Mouse (Mus musculus): ENCODE measurements around the gene Edf1. TPM values are rescaled to one million over a fixed set of nuclear protein-coding genes. Genes with fewer than 3 reads are reported as not detected.

The Edf1 gene
- total and polyA plus RNA-seq, 3 experiments = 110 to 222 (median 211) TPM

DNA sequence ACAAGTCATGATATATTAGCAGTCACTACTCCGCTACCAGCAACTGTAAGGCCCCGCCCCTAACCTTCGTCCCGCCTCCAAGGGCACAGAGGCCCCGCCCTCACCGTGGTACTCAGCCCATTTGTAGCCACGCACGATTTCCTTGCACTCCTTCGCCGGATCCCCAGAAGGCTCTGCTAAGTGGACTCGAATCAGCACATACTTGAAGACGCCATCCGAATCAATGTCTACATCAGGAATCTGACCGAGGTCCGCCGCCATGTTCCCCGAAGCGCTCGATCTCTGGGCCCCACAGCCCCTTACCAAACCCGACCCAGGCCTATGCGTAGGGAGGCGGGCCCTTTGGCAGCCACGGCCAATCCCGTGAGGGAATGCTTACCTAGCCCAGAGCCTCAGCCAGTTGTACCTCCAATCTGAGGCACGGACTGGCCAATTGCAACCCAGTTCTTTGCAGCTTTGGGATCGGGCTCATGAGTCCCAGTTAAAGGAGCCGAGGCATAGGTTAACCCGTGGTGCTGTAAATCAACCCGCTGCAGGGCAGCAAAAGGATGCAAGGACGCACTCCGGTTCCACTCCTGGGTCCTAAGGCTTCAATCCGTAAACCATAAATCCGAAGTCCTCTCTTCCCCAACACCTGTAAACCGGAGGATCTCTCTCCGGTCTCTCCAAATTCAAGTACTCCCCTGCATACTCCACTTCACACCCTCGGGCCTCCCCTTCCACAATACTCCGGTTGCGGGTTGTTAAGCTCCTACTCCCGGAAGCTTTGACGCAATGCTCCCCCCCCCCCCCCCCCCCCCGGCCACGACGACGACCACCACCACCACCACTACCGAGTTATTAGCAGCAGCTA lies 17.2 kb downstream of the Edf1 start, which contains the start of the genes Mamdc4 and Phpt1:
Gene Mamdc4 (minus strand): TSS at position 267 of the 853 bp plus-strand sequence.
Gene Phpt1 (minus strand): TSS at position 646 of the 853 bp plus-strand sequence.
- no peaks in the 10 kb centered on the region for H3K36me3 ChIP-seq (ENCODE audit: control insufficient read depth, insufficient read depth, low read length)
- intact Hi-C loops (cut with DNase I) = no loop called here
- H3K27ac ChIP-seq = peak within 1 kb of the TSS; percentile 98
- H3K27me3 ChIP-seq (ENCODE audit: control insufficient read depth, insufficient read depth, low read length) = peaks cover 25% of the 10 kb centered on the region
- peaks cover 1% of the 10 kb centered on the region for H3K4me1 ChIP-seq (ENCODE audit: control insufficient read depth, insufficient read depth, low read length)
- H3K9ac ChIP-seq (ENCODE audit: low read depth, low read length) = peak within 1 kb of the TSS; percentile 88
- DNase-seq = peak; percentile 97 to 98
- no peaks in the 10 kb centered on the region for H3K79me2 ChIP-seq (replicated peaks; ENCODE audit: control insufficient read depth, insufficient read depth, low read length)
- H3K4me3 ChIP-seq = peak within 1 kb of the TSS; percentile 88
- TF ChIP-seq POLR2A (IDR thresholded peaks at IDR 0.05; ENCODE audit: insufficient read depth, low read depth, low read length) (peak; percentile 81), CTCF (IDR thresholded peaks at IDR 0.05) (no peak), EP300 (IDR thresholded peaks at IDR 0.05; ENCODE audit: insufficient read depth, low read depth, low read length) (peak; percentile 41; the same call in 1 of the 2 replicates)
- WGBS = 1% methylated on average over 43 of the region's 45 CpGs

DNA sequence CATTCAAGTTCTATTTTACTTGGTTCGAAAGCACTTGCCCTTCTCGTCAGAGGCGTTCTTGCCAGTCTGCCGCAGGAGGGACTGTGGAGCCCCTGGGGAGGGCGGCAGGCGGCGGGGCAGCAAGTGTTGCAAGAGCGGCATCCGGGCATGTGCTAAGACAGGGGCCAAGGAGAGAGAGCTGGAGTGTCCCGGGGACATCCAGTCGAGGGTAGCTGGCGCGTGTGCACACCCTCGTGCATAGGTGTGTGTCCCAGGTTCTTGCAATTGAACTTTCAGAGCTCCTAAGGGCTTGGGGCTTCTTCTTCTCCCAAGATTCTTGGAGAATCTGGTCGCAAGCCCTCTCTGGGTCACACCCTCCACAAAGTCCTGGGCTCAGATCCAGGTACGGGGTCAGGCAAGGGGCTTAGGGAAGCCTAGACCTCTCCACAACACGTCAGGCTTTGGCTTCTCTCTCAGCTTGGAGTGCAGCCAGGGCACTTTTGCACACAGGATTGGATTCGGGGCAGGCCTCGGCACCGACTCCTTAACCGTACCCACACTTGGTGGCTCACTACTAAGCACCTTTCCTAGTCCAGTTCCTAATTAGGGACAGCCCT lies 17.9 kb downstream of the Edf1 start:
- no peak for TF ChIP-seq CTCF (IDR thresholded peaks at IDR 0.05)
- TF ChIP-seq EP300 (IDR thresholded peaks at IDR 0.05; ENCODE audit: insufficient read depth, low read depth, low read length) = no peak
- no peak for TF ChIP-seq POLR2A (IDR thresholded peaks at IDR 0.05; ENCODE audit: insufficient read depth, low read depth, low read length)
- intact Hi-C loops (cut with DNase I) = no loop called here
- H3K27me3 ChIP-seq (ENCODE audit: control insufficient read depth, insufficient read depth, low read length) = peaks cover 27% of the 10 kb centered on the region
- peak overlapping the region; percentile 88 for H3K4me3 ChIP-seq
- no peaks in the 10 kb centered on the region for H3K36me3 ChIP-seq (ENCODE audit: control insufficient read depth, insufficient read depth, low read length)
- H3K79me2 ChIP-seq (replicated peaks; ENCODE audit: control insufficient read depth, insufficient read depth, low read length) = no peaks in the 10 kb centered on the region
- WGBS = 5% methylated on average over 21 of the region's 21 CpGs
- DNase-seq = peak; percentile 57 to 60
- H3K4me1 ChIP-seq (ENCODE audit: control insufficient read depth, insufficient read depth, low read length) = peaks cover 4% of the 10 kb centered on the region
- peak overlapping the region; percentile 77 for H3K9ac ChIP-seq (ENCODE audit: low read depth, low read length)
- H3K27ac ChIP-seq = peak overlapping the region; percentile 98

DNA sequence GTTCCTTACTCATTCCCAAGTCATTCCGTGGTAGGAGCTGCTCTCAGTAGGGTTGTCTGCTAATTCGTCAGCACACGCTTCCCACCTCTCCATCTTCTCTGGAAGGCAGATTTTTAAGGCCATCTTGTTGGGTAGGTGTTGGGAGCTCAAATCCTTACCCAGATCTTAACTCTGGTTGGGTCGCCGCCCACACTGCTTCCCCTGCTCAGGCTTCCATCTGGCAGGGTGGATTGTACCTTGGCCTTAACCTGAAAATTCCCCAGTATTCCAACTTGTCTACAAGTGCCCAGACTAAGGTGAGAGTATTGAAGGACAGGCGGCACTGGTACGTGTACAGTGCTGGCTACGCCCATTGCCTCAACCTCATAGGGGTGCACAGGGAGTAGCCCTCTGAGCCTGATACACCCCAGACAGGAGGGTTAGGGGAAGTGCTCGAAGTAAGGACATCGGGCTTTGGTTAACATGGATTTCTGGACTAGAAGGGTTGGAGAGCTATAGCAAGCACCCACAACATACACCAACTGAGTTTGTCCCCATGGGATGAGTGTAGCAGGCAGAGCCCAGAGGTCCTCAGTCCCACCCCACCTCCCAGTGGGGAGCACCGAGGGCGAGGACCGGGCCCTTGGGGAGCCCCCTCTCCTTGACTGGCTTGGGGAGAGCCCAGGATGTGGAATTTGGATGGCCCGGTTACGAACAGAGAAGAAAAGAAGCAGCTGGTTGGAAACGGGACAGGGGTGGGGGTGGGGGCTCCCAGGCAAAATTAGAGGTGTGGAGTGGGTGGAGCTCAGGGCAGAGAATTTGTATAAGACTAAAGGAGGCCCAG lies 18.6 kb downstream of the Edf1 start:
- intact Hi-C loops (cut with DNase I) = no loop called here
- no peaks in the 10 kb centered on the region for H3K79me2 ChIP-seq (replicated peaks; ENCODE audit: control insufficient read depth, insufficient read depth, low read length)
- TF ChIP-seq EP300 (IDR thresholded peaks at IDR 0.05; ENCODE audit: insufficient read depth, low read depth, low read length) (no peak), POLR2A (IDR thresholded peaks at IDR 0.05; ENCODE audit: insufficient read depth, low read depth, low read length) (no peak), CTCF (IDR thresholded peaks at IDR 0.05) (no peak)
- H3K36me3 ChIP-seq (ENCODE audit: control insufficient read depth, insufficient read depth, low read length) = no peaks in the 10 kb centered on the region
- H3K27me3 ChIP-seq (ENCODE audit: control insufficient read depth, insufficient read depth, low read length) = peaks cover 27% of the 10 kb centered on the region
- H3K9ac ChIP-seq (ENCODE audit: low read depth, low read length) = 0 out of 2 replicates have a peak overlapping the region, but pooled peaks have one; percentile 77
- H3K27ac ChIP-seq = no peak overlapping the region; the same call in 1 of the 2 replicates
- H3K4me3 ChIP-seq = no peak overlapping the region
- DNase-seq = no peak
- H3K4me1 ChIP-seq (ENCODE audit: control insufficient read depth, insufficient read depth, low read length) = peaks cover 5% of the 10 kb centered on the region
- 84% methylated on average over 16 of the region's 16 CpGs for WGBS

DNA sequence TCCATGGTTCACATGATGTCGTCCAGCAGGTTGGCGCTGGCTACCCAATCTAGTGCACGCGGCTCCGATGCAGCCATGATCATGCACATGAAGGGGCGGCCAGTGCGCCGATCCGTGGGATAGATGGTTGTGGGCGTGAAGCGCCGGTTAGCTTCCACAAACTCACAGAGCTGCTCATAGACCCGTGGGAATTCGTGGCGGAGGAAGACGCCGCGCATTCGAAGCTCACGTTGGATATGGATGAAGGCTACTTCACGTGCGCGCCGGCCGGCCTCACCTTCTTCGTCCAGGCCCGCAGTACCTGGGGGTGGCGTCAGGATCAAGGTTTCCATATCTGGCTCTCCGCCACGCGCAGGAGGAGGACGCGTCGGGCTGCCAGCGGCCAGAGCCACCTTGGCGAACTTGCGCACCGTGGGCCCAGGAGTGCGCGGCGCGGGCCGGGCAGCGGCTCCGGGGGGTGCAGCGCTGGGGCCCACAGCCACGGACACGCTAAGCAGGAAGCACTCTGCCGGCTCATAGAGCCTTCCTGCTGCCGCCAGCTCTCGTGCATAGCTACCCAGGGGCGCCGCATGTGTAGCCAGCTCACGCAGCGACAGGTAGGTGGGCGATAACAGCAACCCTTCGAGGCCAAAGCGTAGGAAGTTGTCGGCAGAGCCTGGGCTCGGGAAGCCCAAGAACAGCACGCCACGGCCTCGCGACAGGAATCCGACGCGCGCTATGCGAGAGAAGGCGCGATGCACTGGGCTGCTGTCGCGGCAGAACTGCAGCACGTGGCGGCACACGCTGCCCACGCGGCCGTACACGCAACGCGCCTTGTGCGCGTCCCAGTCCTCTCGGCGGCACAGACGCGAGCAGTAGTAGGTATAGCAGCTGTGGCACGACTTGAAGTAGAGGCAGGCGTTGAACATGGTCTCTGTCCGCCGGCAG lies 19.6 kb downstream of the Edf1 start:
- peaks cover 27% of the 10 kb centered on the region for H3K27me3 ChIP-seq (ENCODE audit: control insufficient read depth, insufficient read depth, low read length)
- intact Hi-C loops (cut with DNase I) = no loop called here
- peaks cover 10% of the 10 kb centered on the region for H3K4me1 ChIP-seq (ENCODE audit: control insufficient read depth, insufficient read depth, low read length)
- H3K9ac ChIP-seq (ENCODE audit: low read depth, low read length) = no peak overlapping the region; the same call in 1 of the 2 replicates
- no peak for DNase-seq
- TF ChIP-seq POLR2A (IDR thresholded peaks at IDR 0.05; ENCODE audit: insufficient read depth, low read depth, low read length) (no peak), CTCF (IDR thresholded peaks at IDR 0.05) (no peak), EP300 (IDR thresholded peaks at IDR 0.05; ENCODE audit: insufficient read depth, low read depth, low read length) (no peak)
- H3K36me3 ChIP-seq (ENCODE audit: control insufficient read depth, insufficient read depth, low read length) = no peaks in the 10 kb centered on the region
- H3K4me3 ChIP-seq = peak overlapping the region; percentile 21; the same call in 1 of the 2 replicates
- no peak overlapping the region for H3K27ac ChIP-seq
- 17% methylated on average over 92 of the region's 92 CpGs for WGBS
- no peaks in the 10 kb centered on the region for H3K79me2 ChIP-seq (replicated peaks; ENCODE audit: control insufficient read depth, insufficient read depth, low read length)
